Mouse (Mus musculus) liver, embryonic 14.5 days (tissue): Measurements from ENCODE around the gene Rassf6.

Experiments
- CTCF ChIP-seq: IDR thresholded peaks from 2 replicates; pipeline ENCODE4 v1.5.1; 2016; ENCODE audit warnings: antibody characterized with exemption, low read depth, control low read depth
- EP300 ChIP-seq: IDR thresholded peaks from 2 replicates; pipeline ENCODE4 v1.6.1; 2016; ENCODE audit warnings: antibody characterized with exemption, low read depth

- TF ChIP-seq CTCF, result no peak
- no peak for TF ChIP-seq EP300
These were observed 49.1 kb upstream of the Rassf6 start for GRCm38 (mm10) chr5:90689426-90690128.
